Mouse (Mus musculus) ES-E14 (cell line): ENCODE results near the gene Crocc.

ENCODE experiments used
- CHD2 ChIP-seq: IDR thresholded peaks from 2 replicates; pipeline ENCODE4 v1.6.1; 2014; ENCODE audit warnings: mild to moderate bottlenecking, low read depth, low read length, inconsistent platforms
- HCFC1 ChIP-seq: IDR thresholded peaks from 2 replicates; pipeline ENCODE4 v1.6.1; 2012; ENCODE audit warnings: low read length, inconsistent platforms, borderline replicate concordance; ENCODE audit not compliant: insufficient read depth
- MAFK ChIP-seq: IDR thresholded peaks from 2 replicates; pipeline ENCODE4 v1.6.1; 2014; ENCODE audit warnings: mild to moderate bottlenecking, low read depth, low read length, inconsistent platforms; ENCODE audit not compliant: insufficient read depth
- ZC3H11A ChIP-seq: IDR thresholded peaks from 2 replicates; pipeline ENCODE4 v1.6.1; 2012; ENCODE audit warnings: low read depth, mild to moderate bottlenecking, inconsistent platforms, low read length, borderline replicate concordance
- ZNF384 ChIP-seq: IDR thresholded peaks from 2 replicates; pipeline ENCODE4 v1.6.1; 2012; ENCODE audit warnings: low read depth, low read length, inconsistent platforms

GRCm38 (mm10) chr4:141048810-141049475, 11.4 kb downstream of the Crocc start:
- TF ChIP-seq ZC3H11A (no peak), HCFC1 (no peak), CHD2 (no peak), MAFK (no peak), ZNF384 (no peak)
